Mouse (Mus musculus) embryonic fibroblast, embryonic 13.5 days (primary cell): ENCODE results near the gene Pdcd2l.

Experiments used
- CTCF ChIP-seq: IDR thresholded peaks from 2 replicates; pipeline ENCODE4 v1.5.1; 2011; ENCODE audit warnings: mild to moderate bottlenecking, control low read depth, low read length, moderate library complexity, borderline replicate concordance; ENCODE audit not compliant: insufficient read depth
- POLR2A ChIP-seq: IDR thresholded peaks from 2 replicates; pipeline ENCODE4 v1.6.1; 2011; ENCODE audit warnings: low read depth, mild to moderate bottlenecking, control low read depth, low read length, moderate library complexity

- TF ChIP-seq CTCF, result no peak
- TF ChIP-seq POLR2A, result no peak
Observed at GRCm38 (mm10) chr7:34200829-34201228, 4.4 kb upstream of the Pdcd2l start.
